Mouse (Mus musculus): ENCODE data around the gene Nxph1. TPM values are rescaled to one million over a fixed set of nuclear protein-coding genes. Genes with fewer than 3 reads are reported as not detected.
A peak's percentile ranks its signal among the peaks of the same experiment; 100 is the strongest.

The Nxph1 gene
- polyA plus RNA-seq, 1 experiment from 2014 or later = 37.5 TPM

DNA sequence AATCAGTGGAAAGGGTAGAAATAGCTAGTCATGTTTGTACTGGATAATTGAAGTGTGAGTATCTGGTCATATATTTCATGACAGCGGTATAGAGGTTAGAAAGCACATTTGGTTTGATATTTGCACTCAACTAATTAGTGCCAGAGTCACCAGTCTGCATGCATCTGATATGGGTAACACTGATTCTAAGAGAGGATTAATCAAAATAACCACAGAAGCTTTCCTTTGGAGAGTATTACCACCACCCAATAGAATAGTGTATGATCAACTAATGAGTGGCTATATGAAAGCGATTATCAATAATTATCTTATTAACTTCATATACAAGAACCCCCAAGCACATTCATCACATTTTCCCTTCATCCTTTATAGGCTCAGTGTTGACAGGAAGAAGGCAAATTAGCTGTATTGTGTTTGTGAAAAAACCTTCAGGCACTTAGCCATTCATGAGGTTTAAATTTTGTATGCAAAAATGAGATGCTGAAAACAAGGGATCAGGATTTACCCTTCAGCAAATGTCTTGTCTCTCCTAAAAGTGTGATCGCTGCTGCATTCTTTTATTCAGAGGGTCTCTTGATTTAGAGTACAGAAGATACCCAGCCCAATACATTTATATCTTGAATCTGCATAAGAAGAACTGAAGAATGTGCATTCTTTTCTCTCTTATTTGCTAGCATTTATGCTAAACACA lies 185.5 kb downstream of the Nxph1 start:
- no peak overlapping the region; the same call in 1 of the 2 replicates for H3K27ac ChIP-seq (ENCODE audit: low read depth, low read length)
- no peak overlapping the region for H3K9ac ChIP-seq (ENCODE audit: low read length)
- H3K9me3 ChIP-seq (replicated peaks; ENCODE audit: control insufficient read depth, low read length) = no peaks in the 10 kb centered on the region
- no peak overlapping the region for H3K4me2 ChIP-seq (ENCODE audit: low read length)
- no peaks in the 10 kb centered on the region for H3K36me3 ChIP-seq (ENCODE audit: control insufficient read depth, insufficient read depth, low read length)
- no peaks in the 10 kb centered on the region for H3K27me3 ChIP-seq (replicated peaks; ENCODE audit: control insufficient read depth, insufficient read depth, low read length)
- 60% methylated on average over 3 of the region's 3 CpGs for WGBS
- DNase-seq (ENCODE audit: low spot score) (peak; percentile 46), ATAC-seq (peak; percentile 66)
- H3K4me1 ChIP-seq (ENCODE audit: control insufficient read depth, insufficient read depth, low read length) = no peaks in the 10 kb centered on the region
- H3K4me3 ChIP-seq (ENCODE audit: low read depth, low read length) = no peak overlapping the region

DNA sequence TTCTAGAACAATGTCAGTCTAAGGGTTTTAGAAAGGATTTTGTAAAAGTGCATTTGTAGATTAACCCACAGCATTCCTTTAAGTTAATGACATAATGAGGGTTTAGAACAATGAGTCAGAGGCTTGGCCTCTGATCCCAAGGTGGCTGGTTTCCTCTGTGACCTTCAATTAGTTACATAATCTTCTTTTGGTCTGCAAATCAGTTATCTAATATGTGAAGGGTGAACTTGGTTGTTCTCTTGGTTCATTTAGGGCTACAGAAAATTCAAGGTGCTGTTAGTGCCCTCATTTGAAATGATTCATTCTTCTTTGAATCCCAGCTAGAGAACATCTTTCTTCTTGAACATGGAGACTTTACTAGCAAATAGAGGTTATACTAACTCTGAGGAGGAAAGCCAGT lies 199.7 kb downstream of the Nxph1 start:
- ATAC-seq (no peak), DNase-seq (ENCODE audit: low spot score) (no peak)
- Histone ChIP-seq H3K4me3 (ENCODE audit: low read depth, low read length) (no peak overlapping the region), H3K4me2 (ENCODE audit: low read length) (no peak overlapping the region), H3K27me3 (replicated peaks; ENCODE audit: control insufficient read depth, insufficient read depth, low read length) (no peaks in the 10 kb centered on the region), H3K36me3 (ENCODE audit: control insufficient read depth, insufficient read depth, low read length) (no peaks in the 10 kb centered on the region), H3K27ac (ENCODE audit: low read depth, low read length) (no peak overlapping the region), H3K9ac (ENCODE audit: low read length) (no peak overlapping the region), H3K9me3 (replicated peaks; ENCODE audit: control insufficient read depth, low read length) (no peaks in the 10 kb centered on the region), H3K4me1 (ENCODE audit: control insufficient read depth, insufficient read depth, low read length) (no peaks in the 10 kb centered on the region)

DNA sequence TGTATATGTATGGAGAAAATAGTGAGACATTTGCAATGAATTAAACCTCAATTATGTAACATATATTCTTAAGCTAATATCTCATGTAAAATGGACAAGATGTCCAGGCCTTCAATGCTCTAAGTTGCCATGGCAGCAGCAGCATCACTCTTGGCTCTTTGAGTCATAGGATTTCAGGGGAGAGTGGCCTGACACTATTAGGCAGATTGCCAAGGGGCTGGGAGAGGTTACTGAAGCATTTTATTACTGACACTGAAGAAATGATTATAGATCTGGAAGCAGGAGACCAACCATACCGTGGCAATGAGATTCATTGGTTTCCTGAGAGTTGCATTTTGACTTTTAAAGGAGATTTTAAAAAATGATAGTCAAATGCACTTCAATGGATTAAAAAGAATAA lies 201.6 kb downstream of the Nxph1 start:
- Histone ChIP-seq H3K9ac (ENCODE audit: low read length) (no peak overlapping the region), H3K4me3 (ENCODE audit: low read depth, low read length) (no peak overlapping the region), H3K9me3 (replicated peaks; ENCODE audit: control insufficient read depth, low read length) (no peaks in the 10 kb centered on the region), H3K4me1 (ENCODE audit: control insufficient read depth, insufficient read depth, low read length) (no peaks in the 10 kb centered on the region), H3K36me3 (ENCODE audit: control insufficient read depth, insufficient read depth, low read length) (no peaks in the 10 kb centered on the region), H3K27me3 (replicated peaks; ENCODE audit: control insufficient read depth, insufficient read depth, low read length) (no peaks in the 10 kb centered on the region), H3K27ac (ENCODE audit: low read depth, low read length) (no peak overlapping the region), H3K4me2 (ENCODE audit: low read length) (no peak overlapping the region)
- DNase-seq (ENCODE audit: low spot score) (peak; percentile 52), ATAC-seq (no peak)
- WGBS = 46% methylated on average over 1 of the region's 1 CpGs

DNA sequence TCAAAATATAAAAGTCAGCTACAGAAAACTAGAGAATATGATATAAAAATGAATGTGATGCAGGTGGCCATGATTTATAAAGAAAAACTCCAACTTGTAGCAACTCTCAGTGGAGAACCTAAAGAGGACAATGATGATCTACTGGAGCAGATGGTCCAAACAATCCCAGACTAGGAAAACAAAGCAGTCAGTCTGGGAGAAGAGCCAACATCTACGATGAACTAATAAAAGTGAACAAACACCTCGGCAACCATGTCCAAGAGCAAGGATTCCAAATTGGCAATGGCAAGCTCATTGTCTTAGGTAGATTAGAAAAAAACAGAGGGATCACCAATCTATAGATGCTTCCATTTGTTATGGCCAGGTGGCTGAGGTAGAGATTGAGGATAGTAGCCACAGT lies 211.0 kb downstream of the Nxph1 start:
- Histone ChIP-seq H3K9me3 (replicated peaks; ENCODE audit: control insufficient read depth, low read length) (no peaks in the 10 kb centered on the region), H3K27ac (ENCODE audit: low read depth, low read length) (no peak overlapping the region), H3K4me2 (ENCODE audit: low read length) (no peak overlapping the region), H3K4me1 (ENCODE audit: control insufficient read depth, insufficient read depth, low read length) (no peaks in the 10 kb centered on the region), H3K4me3 (ENCODE audit: low read depth, low read length) (no peak overlapping the region), H3K36me3 (ENCODE audit: control insufficient read depth, insufficient read depth, low read length) (no peaks in the 10 kb centered on the region), H3K9ac (ENCODE audit: low read length) (no peak overlapping the region), H3K27me3 (replicated peaks; ENCODE audit: control insufficient read depth, insufficient read depth, low read length) (no peaks in the 10 kb centered on the region)
- no peak for ATAC-seq
- peak; percentile 26 for DNase-seq (ENCODE audit: low spot score)
- WGBS = 39% methylated on average over 2 of the region's 2 CpGs

DNA sequence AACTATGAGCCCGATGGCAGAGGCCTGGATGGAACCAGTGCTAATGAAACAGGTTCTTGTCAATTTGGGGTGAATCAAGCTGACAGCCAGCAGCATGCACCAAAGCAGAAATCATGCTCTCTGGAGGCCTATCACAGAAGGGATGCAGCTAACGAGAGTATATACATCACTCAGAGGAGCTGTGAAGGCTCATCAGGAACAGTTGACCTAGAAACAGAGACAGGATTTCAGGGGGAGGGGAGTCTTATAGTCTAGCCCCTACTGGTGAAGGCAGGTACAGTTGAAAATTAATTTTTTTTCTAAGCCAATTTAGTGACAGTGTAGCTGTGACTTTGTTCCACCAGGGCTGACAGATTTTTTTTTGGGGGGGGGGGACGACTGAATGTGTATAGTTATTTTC lies 234.2 kb downstream of the Nxph1 start:
- DNase-seq (ENCODE audit: low spot score) (no peak), ATAC-seq (no peak)
- WGBS = 56% methylated on average over 3 of the region's 3 CpGs

DNA sequence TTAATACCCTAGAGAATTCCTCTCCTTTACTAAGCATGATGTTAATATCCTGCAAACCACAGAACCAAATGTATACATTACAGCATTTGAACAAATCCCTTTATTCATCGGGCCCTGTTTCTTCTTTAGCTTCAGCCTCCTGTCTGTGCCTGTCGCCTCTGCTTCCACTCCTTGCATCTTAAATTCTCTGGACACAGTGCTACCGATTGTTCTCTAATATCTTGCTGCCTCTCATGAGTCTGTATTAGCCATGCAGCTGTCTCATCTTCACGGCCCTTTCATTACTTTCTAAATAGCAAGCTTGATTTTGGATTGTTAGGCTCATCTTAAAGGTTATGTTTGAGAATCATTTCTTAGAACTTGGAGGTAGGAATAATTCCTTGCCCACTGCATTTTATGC lies 262.5 kb downstream of the Nxph1 start:
- H3K27me3 ChIP-seq (replicated peaks; ENCODE audit: control insufficient read depth, insufficient read depth, low read length) = no peaks in the 10 kb centered on the region
- no peaks in the 10 kb centered on the region for H3K9me3 ChIP-seq (replicated peaks; ENCODE audit: control insufficient read depth, low read length)
- H3K4me3 ChIP-seq (ENCODE audit: low read depth, low read length) = no peak overlapping the region
- no peak for DNase-seq (ENCODE audit: low spot score)
- H3K27ac ChIP-seq (ENCODE audit: low read depth, low read length) = no peak overlapping the region
- no peaks in the 10 kb centered on the region for H3K36me3 ChIP-seq (ENCODE audit: control insufficient read depth, insufficient read depth, low read length)
- H3K4me2 ChIP-seq (ENCODE audit: low read length) = no peak overlapping the region
- 75% methylated on average over 4 of the region's 4 CpGs for WGBS
- H3K4me1 ChIP-seq (ENCODE audit: control insufficient read depth, insufficient read depth, low read length) = no peaks in the 10 kb centered on the region
- no peak for ATAC-seq
- no peak overlapping the region for H3K9ac ChIP-seq (ENCODE audit: low read length)

More for the DNA sequence above, 234.2 kb downstream of the Nxph1 start:
- no peaks in the 10 kb centered on the region for H3K4me1 ChIP-seq (ENCODE audit: control insufficient read depth, insufficient read depth, low read length)
- no peaks in the 10 kb centered on the region for H3K9me3 ChIP-seq (replicated peaks; ENCODE audit: control insufficient read depth, low read length)
- H3K27me3 ChIP-seq (replicated peaks; ENCODE audit: control insufficient read depth, insufficient read depth, low read length) = no peaks in the 10 kb centered on the region
- H3K27ac ChIP-seq (ENCODE audit: low read depth, low read length) = no peak overlapping the region
- no peak overlapping the region for H3K4me3 ChIP-seq (ENCODE audit: low read depth, low read length)
- no peak overlapping the region for H3K4me2 ChIP-seq (ENCODE audit: low read length)
- H3K36me3 ChIP-seq (ENCODE audit: control insufficient read depth, insufficient read depth, low read length) = no peaks in the 10 kb centered on the region
- no peak overlapping the region for H3K9ac ChIP-seq (ENCODE audit: low read length)

DNA sequence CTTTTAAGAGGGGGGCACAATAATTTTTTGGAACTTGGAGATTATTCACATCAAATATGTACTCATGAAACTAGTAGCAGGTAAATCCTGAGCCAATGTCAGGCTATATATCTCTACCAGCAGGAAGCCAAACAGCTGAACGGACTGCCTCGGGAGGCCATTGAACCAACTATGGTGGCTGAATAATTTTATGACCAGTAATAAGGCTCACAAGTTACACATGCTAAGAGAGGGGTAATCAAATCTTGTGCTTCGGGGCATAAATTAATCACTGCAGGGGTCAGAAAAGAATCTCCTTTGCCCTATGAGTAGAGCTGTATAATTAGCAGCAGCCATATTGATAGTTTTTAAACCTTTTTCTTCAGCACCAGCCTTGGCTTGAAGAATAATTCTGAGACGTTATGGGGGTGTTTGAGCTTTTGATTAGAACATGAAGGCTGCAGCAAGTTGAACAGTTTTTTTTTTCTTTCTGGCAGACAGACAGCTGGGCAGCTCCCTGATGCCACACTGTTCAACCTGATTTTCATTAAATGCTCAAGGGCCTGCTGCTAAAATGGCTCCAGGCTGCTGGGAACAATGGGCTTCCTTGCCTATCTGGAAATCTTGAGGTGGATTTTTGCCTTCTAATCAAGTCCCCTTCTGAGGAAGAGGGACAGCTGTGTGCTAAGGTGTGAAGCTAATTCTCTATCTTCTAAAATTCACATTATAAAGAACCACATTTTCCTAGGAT lies 272.7 kb downstream of the Nxph1 start:
- Histone ChIP-seq H3K9ac (ENCODE audit: low read length) (no peak overlapping the region), H3K36me3 (ENCODE audit: control insufficient read depth, insufficient read depth, low read length) (no peaks in the 10 kb centered on the region), H3K4me3 (ENCODE audit: low read depth, low read length) (no peak overlapping the region), H3K4me2 (ENCODE audit: low read length) (no peak overlapping the region), H3K27ac (ENCODE audit: low read depth, low read length) (no peak overlapping the region), H3K9me3 (replicated peaks; ENCODE audit: control insufficient read depth, low read length) (no peaks in the 10 kb centered on the region), H3K27me3 (replicated peaks; ENCODE audit: control insufficient read depth, insufficient read depth, low read length) (no peaks in the 10 kb centered on the region), H3K4me1 (ENCODE audit: control insufficient read depth, insufficient read depth, low read length) (no peaks in the 10 kb centered on the region)
- WGBS = 28% methylated on average over 4 of the region's 4 CpGs
- ATAC-seq (peak; percentile 37; the same call in 1 of the 2 replicates), DNase-seq (ENCODE audit: low spot score) (peak; percentile 38)

DNA sequence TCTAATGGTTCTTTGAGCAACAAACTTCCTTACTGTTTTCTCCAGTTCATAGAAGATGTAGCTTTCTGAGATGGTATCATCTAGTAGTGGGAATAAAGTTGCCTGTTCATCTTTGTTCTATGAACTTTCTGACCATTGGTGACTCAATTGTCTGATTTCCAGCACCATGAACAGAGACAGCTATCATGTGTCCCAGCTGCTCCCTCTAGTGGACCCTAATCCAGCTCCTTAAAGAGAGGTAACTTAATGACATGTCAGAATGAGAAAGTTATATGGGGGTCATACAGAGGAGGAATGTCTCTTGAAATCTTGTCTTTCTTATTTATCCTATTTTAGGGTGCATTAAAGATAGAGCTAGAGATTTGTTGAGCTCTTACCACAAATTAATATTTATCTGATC lies 286.6 kb downstream of the Nxph1 start:
- H3K9me3 ChIP-seq (replicated peaks; ENCODE audit: control insufficient read depth, low read length) = no peaks in the 10 kb centered on the region
- no peaks in the 10 kb centered on the region for H3K36me3 ChIP-seq (ENCODE audit: control insufficient read depth, insufficient read depth, low read length)
- no peaks in the 10 kb centered on the region for H3K27me3 ChIP-seq (replicated peaks; ENCODE audit: control insufficient read depth, insufficient read depth, low read length)
- H3K27ac ChIP-seq (ENCODE audit: low read depth, low read length) = no peak overlapping the region
- peak; percentile 55 for DNase-seq (ENCODE audit: low spot score)
- no peaks in the 10 kb centered on the region for H3K4me1 ChIP-seq (ENCODE audit: control insufficient read depth, insufficient read depth, low read length)
- no peak overlapping the region for H3K9ac ChIP-seq (ENCODE audit: low read length)
- ATAC-seq = no peak
- H3K4me2 ChIP-seq (ENCODE audit: low read length) = no peak overlapping the region
- no peak overlapping the region for H3K4me3 ChIP-seq (ENCODE audit: low read depth, low read length)

DNA sequence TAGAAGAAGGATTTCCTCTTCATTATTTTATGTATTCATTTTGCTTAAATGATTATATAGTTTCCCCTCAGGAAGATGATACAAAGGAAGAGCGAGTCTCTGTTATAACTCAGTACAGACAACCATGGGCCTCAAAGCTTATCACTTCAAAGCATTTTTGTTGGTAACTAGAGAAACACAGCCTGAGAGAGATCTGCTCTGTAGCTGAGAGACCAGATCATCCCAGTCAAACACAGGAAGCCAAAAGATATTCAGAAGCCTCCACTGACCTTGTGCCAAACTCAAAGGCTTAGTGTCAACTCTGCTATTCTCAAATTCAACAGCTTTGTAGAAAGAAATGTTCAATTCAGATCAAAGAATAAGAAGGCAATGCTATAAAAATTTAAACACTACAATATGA lies 319.8 kb downstream of the Nxph1 start:
- H3K4me2 ChIP-seq (ENCODE audit: low read length) = no peak overlapping the region
- H3K27ac ChIP-seq (ENCODE audit: low read depth, low read length) = no peak overlapping the region
- no peaks in the 10 kb centered on the region for H3K9me3 ChIP-seq (replicated peaks; ENCODE audit: control insufficient read depth, low read length)
- no peak overlapping the region for H3K9ac ChIP-seq (ENCODE audit: low read length)
- WGBS = 69% methylated on average over 1 of the region's 1 CpGs
- H3K27me3 ChIP-seq (replicated peaks; ENCODE audit: control insufficient read depth, insufficient read depth, low read length) = no peaks in the 10 kb centered on the region
- ATAC-seq = no peak
- H3K4me3 ChIP-seq (ENCODE audit: low read depth, low read length) = no peak overlapping the region
- H3K4me1 ChIP-seq (ENCODE audit: control insufficient read depth, insufficient read depth, low read length) = no peaks in the 10 kb centered on the region
- DNase-seq (ENCODE audit: low spot score) = peak; percentile 34
- no peaks in the 10 kb centered on the region for H3K36me3 ChIP-seq (ENCODE audit: control insufficient read depth, insufficient read depth, low read length)
